Mouse (Mus musculus) MEL (cell line): ENCODE results near the gene Dctd. TPM values are rescaled to one million over a fixed set of nuclear protein-coding genes. Genes with fewer than 3 reads are reported as not detected.

Source experiments
- DNase-seq: peaks from one replicate; pipeline ENCODE4 v3.0.0; 2011; ENCODE audit warnings: low read depth, low spot score
- H3K27ac ChIP-seq: 2 replicates; pipeline ENCODE4 v1.5.1; 2012; ENCODE audit warnings: low read depth, mild to moderate bottlenecking, control low read depth, low read length, moderate library complexity; ENCODE audit not compliant: control insufficient read depth
- H3K27me3 ChIP-seq, 2 experiments: fragments of 150-350 bp in 1 of 2; sonication (generic) in 1 of 2; 2 replicates each; pipeline ENCODE4 v1.6.1; 2012; ENCODE audit warnings: low read length in 2 of 2, mild to moderate bottlenecking in 2 of 2, improper control_type of control experiment in 1 of 2, moderate library complexity in 1 of 2; ENCODE audit not compliant: insufficient read depth in 2 of 2, control insufficient read depth in 1 of 2
- H3K36me3 ChIP-seq, 2 experiments: 2 replicates each; pipeline ENCODE4 v1.6.1; 2012 to 2014; ENCODE audit warnings: low read length in 2 of 2, improper control_type of control experiment in 1 of 2, inconsistent platforms in 1 of 2, mild to moderate bottlenecking in 1 of 2; ENCODE audit not compliant: insufficient read depth in 2 of 2, control insufficient read depth in 1 of 2
- H3K4me1 ChIP-seq, 2 experiments: fragments of 150-350 bp in 1 of 2; sonication (generic) in 1 of 2; 2 replicates each; pipeline ENCODE4 v1.6.1; 2012; ENCODE audit warnings: low read length in 2 of 2, improper control_type of control experiment in 1 of 2, mild to moderate bottlenecking in 1 of 2; ENCODE audit not compliant: insufficient read depth in 2 of 2, control insufficient read depth in 1 of 2
- H3K4me3 ChIP-seq, 2 experiments: fragments of 150-350 bp in 1 of 2; sonication (generic) in 1 of 2; 2 replicates each; pipeline ENCODE4 v1.5.1; 2012; ENCODE audit warnings: low read depth in 2 of 2, low read length in 2 of 2, mild to moderate bottlenecking in 2 of 2, moderate library complexity in 2 of 2, control low read depth in 1 of 2, improper control_type of control experiment in 1 of 2; ENCODE audit not compliant: control insufficient read depth in 1 of 2, insufficient read depth in 1 of 2
- H3K79me2 ChIP-seq: 2 replicates; pipeline ENCODE4 v1.6.1; 2012; ENCODE audit warnings: mild to moderate bottlenecking, low read length, moderate library complexity; ENCODE audit not compliant: control insufficient read depth, poor library complexity, insufficient read depth
- H3K9ac ChIP-seq: 2 replicates; pipeline ENCODE4 v1.6.1; 2012; ENCODE audit warnings: low read depth, mild to moderate bottlenecking, control low read depth, low read length, moderate library complexity; ENCODE audit not compliant: control insufficient read depth, poor library complexity, severe bottlenecking
- H3K9me3 ChIP-seq: fragments of 150-350 bp; sonication (generic); replicated peaks from 2 replicates; pipeline ENCODE4 v1.6.1; 2012; ENCODE audit warnings: mild to moderate bottlenecking, low read length, improper control_type of control experiment, moderate library complexity; ENCODE audit not compliant: insufficient read depth
- BHLHE40 ChIP-seq: IDR thresholded peaks from 2 replicates; pipeline ENCODE4 v1.6.1; 2012; ENCODE audit warnings: low read depth, mild to moderate bottlenecking, inconsistent platforms, low read length, improper control_type of control experiment, borderline replicate concordance
- CTCF ChIP-seq, 3 experiments: IDR thresholded peaks in 2 of 3; conservative IDR thresholded peaks in 1 of 3; 2 replicates each; pipeline ENCODE4 v1.5.1; 2011 to 2012; ENCODE audit warnings: low read length in 3 of 3, low read depth in 2 of 3, mild to moderate bottlenecking in 2 of 3, improper control_type of control experiment in 1 of 3, inconsistent platforms in 1 of 3, mixed read lengths in 1 of 3, moderate library complexity in 1 of 3; ENCODE audit not compliant: control insufficient read depth in 1 of 3, insufficient read depth in 1 of 3, poor library complexity in 1 of 3, severe bottlenecking in 1 of 3
- EP300 ChIP-seq, 2 experiments: IDR thresholded peaks; 2 replicates each; pipeline ENCODE4 v1.6.1; 2011; ENCODE audit warnings: improper control_type of control experiment in 2 of 2, low read length in 2 of 2, low read depth in 1 of 2, mild to moderate bottlenecking in 1 of 2
- ETS1 ChIP-seq: IDR thresholded peaks from 2 replicates; pipeline ENCODE4 v1.6.1; 2012; ENCODE audit warnings: low read depth, mild to moderate bottlenecking, inconsistent platforms, low read length, improper control_type of control experiment, moderate library complexity
- GABPA ChIP-seq: IDR thresholded peaks from 2 replicates; pipeline ENCODE4 v1.6.1; 2012; ENCODE audit warnings: low read depth, mild to moderate bottlenecking, inconsistent platforms, low read length, improper control_type of control experiment, moderate library complexity
- GATA1 ChIP-seq: IDR thresholded peaks from 2 replicates; pipeline ENCODE4 v1.6.1; 2011; ENCODE audit warnings: low read depth, low read length, improper control_type of control experiment
- KAT2A ChIP-seq: conservative IDR thresholded peaks from 2 replicates; pipeline ENCODE4 v1.6.1; 2012; ENCODE audit warnings: low read depth, low read length, improper control_type of control experiment, inconsistent platforms
- MAZ ChIP-seq: IDR thresholded peaks from 2 replicates; pipeline ENCODE4 v1.6.1; 2012; ENCODE audit warnings: low read depth, mild to moderate bottlenecking, inconsistent platforms, low read length, improper control_type of control experiment
- MEF2A ChIP-seq: IDR thresholded peaks from 2 replicates; pipeline ENCODE4 v1.6.1; 2014; ENCODE audit warnings: low read depth, mild to moderate bottlenecking, inconsistent platforms, low read length, improper control_type of control experiment; ENCODE audit not compliant: poor library complexity, insufficient replicate concordance, severe bottlenecking; ENCODE audit errors: extremely low read depth
- MXI1 ChIP-seq: IDR thresholded peaks from 2 replicates; pipeline ENCODE4 v1.6.1; 2011; ENCODE audit warnings: mild to moderate bottlenecking, low read depth, low read length, improper control_type of control experiment
- MYB ChIP-seq: IDR thresholded peaks from 2 replicates; pipeline ENCODE4 v1.6.1; 2011; ENCODE audit warnings: mild to moderate bottlenecking, low read depth, low read length, improper control_type of control experiment
- NELFE ChIP-seq: IDR thresholded peaks from 2 replicates; pipeline ENCODE4 v1.6.1; 2011; ENCODE audit warnings: low read depth, low read length, improper control_type of control experiment
- NRF1 ChIP-seq: IDR thresholded peaks from 2 replicates; pipeline ENCODE4 v1.6.1; 2014; ENCODE audit warnings: low read depth, mild to moderate bottlenecking, inconsistent platforms, low read length, improper control_type of control experiment, moderate library complexity; ENCODE audit not compliant: poor library complexity, insufficient read depth, severe bottlenecking
- RCOR1 ChIP-seq: IDR thresholded peaks from 2 replicates; pipeline ENCODE4 v1.6.1; 2012; ENCODE audit warnings: low read depth, mild to moderate bottlenecking, inconsistent platforms, low read length, improper control_type of control experiment
- SIN3A ChIP-seq: IDR thresholded peaks from 2 replicates; pipeline ENCODE4 v1.6.1; 2012; ENCODE audit warnings: low read length, improper control_type of control experiment, inconsistent platforms
- SMC3 ChIP-seq: IDR thresholded peaks from 2 replicates; pipeline ENCODE4 v1.6.1; 2011; ENCODE audit warnings: low read depth, low read length, improper control_type of control experiment
- USF1 ChIP-seq: IDR thresholded peaks from 2 replicates; pipeline ENCODE4 v1.6.1; 2014; ENCODE audit warnings: low read depth, mild to moderate bottlenecking, inconsistent platforms, low read length, improper control_type of control experiment, moderate library complexity
- USF2 ChIP-seq, 2 experiments: IDR thresholded peaks; 2 replicates each; pipeline ENCODE4 v1.6.1; 2011 to 2012; ENCODE audit warnings: improper control_type of control experiment in 2 of 2, low read length in 2 of 2, borderline replicate concordance in 1 of 2, inconsistent platforms in 1 of 2, low read depth in 1 of 2, mild to moderate bottlenecking in 1 of 2; ENCODE audit not compliant: insufficient read depth in 1 of 2
- polyA plus RNA-seq, 2 experiments: library from polyadenylated mRNA; stranded (reverse) in 1 of 2; unstranded in 1 of 2; fragments of >175 nt in 1 of 2; fragments of >200 nt in 1 of 2; gene quantifications; 2 replicates each; pipeline versions ENCODE4 v1.2.1 to v1.2.4; 2012; ENCODE audit warnings: low replicate concordance in 2 of 2, low read depth in 1 of 2; ENCODE audit not compliant: insufficient read length in 2 of 2, insufficient read depth in 1 of 2, missing spikeins in 1 of 2
- total RNA-seq: library from RNA; depleted of rRNA; stranded (reverse); fragments of 300-350 nt; gene quantifications from 2 replicates; pipeline ENCODE4 v1.2.3, GENCODE M21; 2012

Gene Dctd
- total and polyA plus RNA-seq, 3 experiments: 59.5 to 79.9 (median 78.0) TPM

GRCm38 (mm10) chr8:48145766-48146165 lies 46.9 kb downstream of the Dctd start:
- no peak for DNase-seq
- H3K27ac ChIP-seq: no peak overlapping the region

GRCm38 (mm10) chr8:48146449-48146848 lies 47.6 kb downstream of the Dctd start:
- TF ChIP-seq GABPA: no peak
- no peak for TF ChIP-seq NRF1
- no peak for TF ChIP-seq NELFE
- no peak for TF ChIP-seq MYB
- TF ChIP-seq SIN3A: no peak
- TF ChIP-seq USF2 (IDR thresholded peaks at IDR 0.05; ENCODE audit: borderline replicate concordance in 1 of 2, insufficient read depth in 1 of 2, low read depth in 1 of 2, low read length in 2 of 2): no peak
- TF ChIP-seq SMC3: no peak
- TF ChIP-seq MEF2A: no peak
- TF ChIP-seq KAT2A: no peak
- TF ChIP-seq BHLHE40: no peak
- Histone ChIP-seq H3K79me2 (no peaks in the 10 kb centered on the region), H3K9me3 (no peaks in the 10 kb centered on the region), H3K27ac (no peak overlapping the region), H3K36me3 (no peaks in the 10 kb centered on the region; a peak in 1 of 4 replicates), H3K4me3 (no peak overlapping the region), H3K4me1 (no peaks in the 10 kb centered on the region), H3K27me3 (no peaks in the 10 kb centered on the region), H3K9ac (no peak overlapping the region)
- no peak for DNase-seq

More at GRCm38 (mm10) chr8:48145766-48146165, 46.9 kb downstream of the Dctd start:
- no peaks in the 10 kb centered on the region for H3K9me3 ChIP-seq
- H3K4me3 ChIP-seq: no peak overlapping the region
- no peaks in the 10 kb centered on the region; a peak in 1 of 4 replicates for H3K36me3 ChIP-seq
- H3K9ac ChIP-seq: no peak overlapping the region
- no peaks in the 10 kb centered on the region for H3K79me2 ChIP-seq
- H3K27me3 ChIP-seq: no peaks in the 10 kb centered on the region
- TF ChIP-seq SIN3A (no peak), USF1 (no peak), GATA1 (no peak), CTCF (IDR thresholded peaks at IDR 0.05 in 2 of 3, conservative IDR thresholded peaks at IDR 0.05 in 1 of 3; ENCODE audit: control insufficient read depth in 1 of 3, insufficient read depth in 1 of 3, low read depth in 2 of 3, low read length in 3 of 3, poor library complexity in 1 of 3, severe bottlenecking in 1 of 3) (no peak), EP300 (IDR thresholded peaks at IDR 0.05; ENCODE audit: low read depth in 1 of 2, low read length in 2 of 2) (no peak), MAZ (no peak), MXI1 (no peak), GABPA (no peak), RCOR1 (no peak), ETS1 (no peak)
- no peaks in the 10 kb centered on the region for H3K4me1 ChIP-seq
